Mouse (Mus musculus) liver, embryonic 14.5 days (tissue): Measurements from ENCODE around the gene Arid1a. TPM values are rescaled to one million over a fixed set of nuclear protein-coding genes. Genes with fewer than 3 reads are reported as not detected.

Experiments
- ATAC-seq: fragments of 200-750 bp; cut with Nextera tagmentation; 2 replicates; pipeline ENCODE4 v1.8.0; 2017; ENCODE audit warnings: moderate number of reproducible peaks, mild to moderate bottlenecking, moderate library complexity; ENCODE audit not compliant: insufficient read depth
- DNase-seq, 3 experiments: peaks; one replicate each; pipeline ENCODE4 v3.0.0-alpha.2; 2012 to 2013; ENCODE audit warnings: low read depth in 3 of 3, low spot score in 3 of 3
- H3K27ac ChIP-seq: fragments of 300-500 bp; sonication (generic); 2 replicates; pipeline ENCODE4 v1.5.1; 2014; ENCODE audit warnings: moderate library complexity, mild to moderate bottlenecking, control low read depth, inconsistent platforms
- H3K27me3 ChIP-seq: fragments of 300-500 bp; sonication (generic); 2 replicates; pipeline ENCODE4 v1.6.1; 2014; ENCODE audit warnings: mild to moderate bottlenecking, low read length, moderate library complexity; ENCODE audit not compliant: control insufficient read depth, insufficient read depth
- H3K36me3 ChIP-seq: fragments of 300-500 bp; sonication (generic); replicated peaks from 2 replicates; pipeline ENCODE4 v1.6.1; 2014; ENCODE audit warnings: low read depth; ENCODE audit not compliant: control insufficient read depth, insufficient read depth
- H3K4me1 ChIP-seq, 2 experiments: fragments of 200-500 bp in 1 of 2; fragments of 300-500 bp in 1 of 2; sonication (generic) in 1 of 2; replicated peaks; 2 replicates each; pipeline ENCODE4 v1.6.1; 2012 to 2014; ENCODE audit warnings: antibody characterized with exemption in 1 of 2, inconsistent platforms in 1 of 2, low read length in 1 of 2; ENCODE audit not compliant: control insufficient read depth in 2 of 2, insufficient read depth in 2 of 2
- H3K4me2 ChIP-seq: fragments of 300-500 bp; sonication (generic); 2 replicates; pipeline ENCODE4 v1.6.1; 2014; ENCODE audit warnings: low read depth, mild to moderate bottlenecking, control low read depth, moderate library complexity
- H3K4me3 ChIP-seq, 2 experiments: fragments of 200-500 bp in 1 of 2; fragments of 300-500 bp in 1 of 2; sonication (generic) in 1 of 2; 2 replicates each; pipeline ENCODE4 v1.5.1; 2012 to 2014; ENCODE audit warnings: low read depth in 2 of 2, low read length in 2 of 2, mild to moderate bottlenecking in 2 of 2, control low read depth in 1 of 2, inconsistent platforms in 1 of 2, moderate library complexity in 1 of 2; ENCODE audit not compliant: insufficient read depth in 1 of 2
- H3K9ac ChIP-seq: fragments of 300-500 bp; sonication (generic); replicated peaks from 2 replicates; pipeline ENCODE4 v1.6.1; 2014; ENCODE audit warnings: mild to moderate bottlenecking, control low read depth, moderate library complexity
- H3K9me3 ChIP-seq: fragments of 300-500 bp; sonication (generic); 2 replicates; pipeline ENCODE4 v1.6.1; 2016; ENCODE audit warnings: low read length, mixed read lengths; ENCODE audit not compliant: control insufficient read depth
- CTCF ChIP-seq: IDR thresholded peaks from 2 replicates; pipeline ENCODE4 v1.5.1; 2016; ENCODE audit warnings: antibody characterized with exemption, low read depth, control low read depth
- EP300 ChIP-seq: IDR thresholded peaks from 2 replicates; pipeline ENCODE4 v1.6.1; 2016; ENCODE audit warnings: antibody characterized with exemption, low read depth
- WGBS: fragments of 180-500 bp; shearing (Covaris S2); extraction: QIAGEN DNeasy Blood & Tissue Kit; methylation state at CpG from one replicate; pipeline ENCODE4 v1.1.7; 2014; ENCODE audit not compliant: insufficient replicate concordance; 5-methylcytosine and 5-hydroxymethylcytosine counted together
- polyA plus RNA-seq, 2 experiments: library from polyadenylated mRNA; depleted of rRNA in 1 of 2; stranded (reverse) in 1 of 2; unstranded in 1 of 2; fragments of >200 nt; fragmentation: Nextera tagmentation in 1 of 2; extraction: Ambion mirVana in 1 of 2; gene quantifications; 2 replicates each; pipeline versions ENCODE4 v1.2.1 to v1.2.3; 2012 to 2014

Arid1a gene
- polyA plus RNA-seq, 2 experiments, result 7.4 to 11.9 TPM

DNA sequence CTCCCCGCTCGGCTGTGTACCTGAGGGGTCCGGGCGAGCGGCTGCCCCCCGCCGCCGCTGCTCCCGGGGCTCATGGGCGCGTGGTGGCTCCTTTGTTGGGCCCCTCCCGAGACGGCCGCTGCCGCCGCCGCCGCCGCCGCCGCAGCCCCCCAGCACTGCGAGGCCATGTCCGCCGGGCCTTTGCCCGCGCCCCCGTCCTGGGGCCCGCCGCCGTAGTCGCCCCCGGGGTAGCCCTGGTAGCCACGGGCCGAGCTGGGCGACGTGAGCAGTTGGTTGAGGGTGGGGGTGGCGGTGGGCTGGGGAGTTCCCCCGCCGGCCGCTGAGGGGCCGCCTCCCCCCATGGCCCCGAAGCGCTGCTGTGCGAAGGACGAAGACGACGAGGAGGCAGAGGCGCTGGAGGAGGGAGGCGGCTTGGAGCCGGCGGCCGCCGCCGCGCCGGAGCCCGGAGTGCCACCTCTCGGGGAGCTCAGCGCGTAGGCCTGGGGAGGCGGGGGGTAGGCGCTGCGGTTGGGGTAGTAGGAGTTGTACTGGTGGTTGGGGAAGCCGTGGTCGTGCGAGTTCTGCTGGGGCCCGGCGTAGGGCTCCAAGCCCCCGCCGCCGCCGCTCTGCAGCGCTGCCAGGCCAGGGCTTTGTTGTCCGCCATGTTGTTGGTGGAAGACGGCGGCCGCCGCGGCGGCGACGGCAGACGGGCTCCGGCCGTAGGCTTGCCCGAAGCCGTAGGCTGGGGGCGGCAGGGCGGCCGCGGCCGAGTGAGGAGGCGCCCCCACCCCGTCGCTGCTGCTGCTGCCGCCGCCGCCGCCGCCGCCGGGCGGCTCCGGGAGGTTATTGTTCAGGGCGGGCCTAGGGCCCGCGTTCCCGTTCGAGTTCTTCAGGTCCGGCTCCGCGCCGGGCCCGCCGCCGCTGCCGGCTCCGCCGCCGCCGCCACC is 3.9 kb downstream of the Arid1a start:
- Histone ChIP-seq H3K4me2 (peak overlapping the region; percentile 76), H3K36me3 (peaks cover 21% of the 10 kb centered on the region), H3K27me3 (no peaks in the 10 kb centered on the region), H3K9ac (peak overlapping the region; percentile 99), H3K4me1 (peaks cover 27 to 38% of the 10 kb centered on the region in 2 experiments), H3K9me3 (no peaks in the 10 kb centered on the region), H3K27ac (peak overlapping the region; percentile 94), H3K4me3 (peak overlapping the region; percentile 90 to 96)
- DNase-seq (no peak), ATAC-seq (peak; percentile 3; the same call in 1 of the 2 replicates)
- TF ChIP-seq EP300 (no peak), CTCF (no peak)
- under 1% methylated on average over 93 of the region's 121 CpGs for WGBS

DNA sequence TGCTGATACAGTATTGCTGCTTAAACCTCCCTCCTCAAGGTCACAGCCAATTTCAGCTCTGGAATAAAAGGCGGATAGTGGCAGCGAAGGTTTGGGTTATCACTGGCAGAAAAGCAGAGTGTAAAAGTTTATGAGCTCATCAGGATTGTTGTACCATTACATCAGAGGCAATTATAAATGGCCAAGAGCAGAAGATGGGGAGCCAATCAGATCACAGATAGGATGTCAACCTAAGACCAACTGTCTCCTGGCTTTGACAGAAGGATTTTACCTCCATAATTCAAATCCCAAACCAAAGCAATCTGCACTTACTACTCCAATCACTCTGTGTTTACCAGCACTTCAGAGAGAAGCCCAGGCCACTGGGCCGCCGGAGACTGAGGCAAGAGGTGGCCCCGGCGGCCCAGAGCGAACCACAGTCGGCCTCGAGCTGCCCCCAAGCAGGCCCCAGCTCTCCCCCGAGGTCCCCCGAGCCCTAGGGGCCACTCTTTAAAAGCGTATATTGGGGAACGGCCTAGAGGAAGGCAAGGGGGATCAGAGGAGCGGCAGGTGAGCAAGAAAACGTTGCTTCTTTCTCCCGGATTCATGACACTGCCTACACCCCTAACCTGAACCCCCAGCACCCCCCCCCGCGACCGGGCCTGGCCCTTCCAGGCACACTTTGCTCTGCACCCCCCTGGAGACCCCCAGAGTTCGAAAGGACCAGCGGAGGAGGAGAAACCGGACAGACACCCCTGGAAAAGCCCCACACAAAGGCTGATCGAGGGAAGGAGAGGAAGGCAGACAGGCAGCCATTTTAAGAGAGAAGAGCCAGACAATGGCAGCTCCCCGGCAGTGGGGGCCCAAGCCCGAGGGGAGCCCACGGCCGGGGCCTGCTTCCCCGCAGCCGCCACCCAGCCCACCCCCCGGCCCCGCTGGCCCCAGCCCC is 4.8 kb downstream of the Arid1a start:
- TF ChIP-seq CTCF (no peak), EP300 (no peak; the same call in 1 of the 2 replicates)
- Histone ChIP-seq H3K4me3 (peak overlapping the region; percentile 90 to 96), H3K9me3 (no peaks in the 10 kb centered on the region), H3K36me3 (peaks cover 21% of the 10 kb centered on the region), H3K27me3 (no peaks in the 10 kb centered on the region), H3K4me2 (peak overlapping the region; percentile 76), H3K27ac (peak overlapping the region; percentile 94), H3K9ac (peak overlapping the region; percentile 99), H3K4me1 (peaks cover 27 to 36% of the 10 kb centered on the region in 2 experiments)
- ATAC-seq, result no peak
- peak; percentile 65 to 84 (median 65) for DNase-seq
- WGBS, result under 1% methylated on average over 28 of the region's 31 CpGs

DNA sequence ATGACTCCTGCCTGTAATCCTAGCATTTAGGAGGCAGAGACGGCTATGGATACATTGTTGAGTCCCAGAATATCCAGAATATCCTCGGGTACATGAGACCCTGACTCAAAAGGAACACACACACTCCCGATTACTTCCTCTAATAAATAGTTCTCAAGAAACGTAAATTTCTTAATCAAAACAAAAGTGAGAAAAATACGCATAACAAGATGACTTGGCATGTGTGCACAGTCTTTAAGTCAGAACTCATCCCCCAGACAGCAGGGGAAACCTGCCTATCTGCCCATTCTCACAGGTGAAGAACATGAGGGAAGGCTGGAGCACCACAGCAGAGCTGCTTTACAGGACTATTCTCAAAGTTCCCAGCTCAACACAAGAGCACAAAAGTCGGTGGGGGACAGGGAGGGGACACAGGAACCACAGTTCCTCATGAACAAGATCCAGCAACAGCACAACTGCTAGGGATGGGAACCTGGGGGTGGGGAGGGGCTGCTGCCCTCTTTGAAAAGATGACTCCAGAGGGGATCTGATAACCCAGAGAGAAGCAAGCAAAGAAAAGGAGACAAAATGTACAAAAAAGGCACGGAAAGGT is 6.3 kb downstream of the Arid1a start:
- TF ChIP-seq EP300 (no peak), CTCF (no peak)
- Histone ChIP-seq H3K4me2 (peak overlapping the region; percentile 76), H3K27me3 (no peaks in the 10 kb centered on the region), H3K36me3 (peaks cover 21% of the 10 kb centered on the region), H3K27ac (no peak overlapping the region), H3K4me1 (peaks cover 18 to 28% of the 10 kb centered on the region in 2 experiments), H3K4me3 (peak overlapping the region; percentile 35 to 90), H3K9ac (peak overlapping the region; percentile 99), H3K9me3 (no peaks in the 10 kb centered on the region)
- 33% methylated on average over 7 of the region's 7 CpGs for WGBS
- no peak for ATAC-seq
- DNase-seq, result no peak

DNA sequence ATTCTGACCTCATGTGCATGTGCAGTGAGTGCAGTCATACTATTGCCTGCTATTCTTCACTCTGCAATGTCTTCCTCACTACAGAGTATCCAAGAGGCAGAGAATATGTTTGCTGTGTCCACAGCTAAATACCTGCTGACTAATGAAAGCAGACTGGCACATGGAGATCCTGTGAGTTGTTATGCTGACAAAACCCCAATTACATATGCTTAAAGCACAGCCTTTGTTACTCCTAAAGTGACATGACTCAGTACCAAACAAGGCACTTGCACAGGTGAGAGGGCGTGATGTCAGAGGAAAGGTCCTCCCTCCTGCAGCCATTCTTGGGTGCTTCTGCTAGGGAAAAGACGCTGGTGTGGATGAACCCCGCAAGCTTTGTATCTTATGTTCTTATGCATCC is 21.3 kb downstream of the Arid1a start:
- Histone ChIP-seq H3K4me1 (peaks cover 17 to 31% of the 10 kb centered on the region in 2 experiments), H3K9ac (no peak overlapping the region), H3K27me3 (no peaks in the 10 kb centered on the region), H3K4me3 (no peak overlapping the region), H3K9me3 (no peaks in the 10 kb centered on the region), H3K27ac (no peak overlapping the region), H3K36me3 (peaks cover 13% of the 10 kb centered on the region), H3K4me2 (no peak overlapping the region)
- TF ChIP-seq CTCF (no peak), EP300 (no peak)
- DNase-seq, result no peak
- WGBS, result 76% methylated on average over 3 of the region's 3 CpGs
- no peak for ATAC-seq
